Comparison of ENCODE assay signal across 22 mouse cellular contexts in genomic region chr8:127821646-127822045, GRCm38 (mm10).
DNase-seq lines count a peak whose midpoint lies in the region; ATAC-seq and TF ChIP-seq lines count a peak whose summit lies in the region.
"Had no signal": no experiment of that assay in that cellular context is flagged by ENCODE, and none has a peak within 500 bp of the region (broad histone marks: within the 10 kb centered on the region; RNA-seq: fewer than 3 reads in every experiment).

No protein-coding gene starts in this region.

- H3K4me2 ChIP-seq in embryonic facial prominence, embryonic 14.5 days (ENCODE audit: low read depth, low read length) = no peak overlapping the region
- no peak overlapping the region for H3K4me2 ChIP-seq in lung, embryonic 14.5 days
- no peak overlapping the region for H3K4me2 ChIP-seq in heart, postnatal 0 days (ENCODE audit: low read depth, low read length)
- H3K4me2 ChIP-seq: embryonic facial prominence, embryonic 13.5 days; hindbrain, embryonic 15.5 days; liver, embryonic 12.5 days; stomach, embryonic 15.5 days had no signal

- no peak for TF ChIP-seq EP300 in heart, postnatal 0 days (IDR thresholded peaks at IDR 0.05; ENCODE audit: low read depth)

- H3K4me3 ChIP-seq in embryonic facial prominence, embryonic 14.5 days (ENCODE audit: low read depth, low read length) = no peak overlapping the region
- H3K4me3 ChIP-seq in embryonic facial prominence, embryonic 10.5 days = no peak overlapping the region
- H3K4me3 ChIP-seq in lung, embryonic 14.5 days (ENCODE audit: low read depth, low read length) = no peak overlapping the region
- no peak overlapping the region for H3K4me3 ChIP-seq in heart, postnatal 0 days (ENCODE audit: low read depth, low read length)
- H3K4me3 ChIP-seq: embryonic facial prominence, embryonic 13.5 days; forebrain, embryonic 10.5 days; hindbrain, embryonic 15.5 days; layer of hippocampus, adult 2 months; liver, embryonic 12.5 days; stomach, embryonic 15.5 days had no signal

- ATAC-seq in embryonic facial prominence, embryonic 14.5 days (ENCODE audit: low read depth) = no peak
- ATAC-seq in lung, embryonic 14.5 days (ENCODE audit: insufficient read depth) = no peak
- 0 out of 2 replicates have a peak, but pooled peaks have one; percentile 24 for ATAC-seq in heart, postnatal 0 days (ENCODE audit: insufficient read depth, low read depth)
- ATAC-seq: intestine, embryonic 16.5 days; liver, embryonic 12.5 days; midbrain, embryonic 16.5 days had no signal

- H3K36me3 ChIP-seq in embryonic facial prominence, embryonic 14.5 days (ENCODE audit: control insufficient read depth, insufficient read depth, low read length) = no peaks in the 10 kb centered on the region
- no peaks in the 10 kb centered on the region for H3K36me3 ChIP-seq in embryonic facial prominence, embryonic 10.5 days (replicated peaks)
- no peaks in the 10 kb centered on the region for H3K36me3 ChIP-seq in lung, embryonic 14.5 days (ENCODE audit: insufficient read depth)
- no peaks in the 10 kb centered on the region for H3K36me3 ChIP-seq in heart, postnatal 0 days (replicated peaks; ENCODE audit: control insufficient read depth, insufficient read depth, low read length)
- H3K36me3 ChIP-seq: embryonic facial prominence, embryonic 13.5 days; forebrain, embryonic 10.5 days; hindbrain, embryonic 15.5 days; liver, embryonic 12.5 days; stomach, embryonic 15.5 days had no signal

- peak; percentile 44 for DNase-seq in embryonic facial prominence, embryonic 14.5 days (ENCODE audit: low spot score)
- DNase-seq in embryonic facial prominence, embryonic 10.5 days (ENCODE audit: low spot score) = no peak
- DNase-seq in lung, embryonic 14.5 days = peak; percentile 30
- DNase-seq in lung, postnatal 36 days = no peak
- DNase-seq in heart, postnatal 0 days (ENCODE audit: low spot score) = no peak
- peak; percentile 55 for DNase-seq in skeletal muscle tissue, adult 2 months (ENCODE audit: low read depth, low spot score)
- no peak for DNase-seq in MN1 (ENCODE audit: low spot score)
- DNase-seq in B cell, adult 2 months = no peak
- DNase-seq: adrenal gland, adult 2 months; cerebellum, adult 9-11 months; lung, adult 2 months; lung, postnatal 4 days; right cerebral cortex, postnatal 14 days had no signal

- peaks cover 6% of the 10 kb centered on the region; the same call in 1 of the 2 replicates for H3K4me1 ChIP-seq in embryonic facial prominence, embryonic 14.5 days (ENCODE audit: control insufficient read depth, insufficient read depth, low read length)
- H3K4me1 ChIP-seq in embryonic facial prominence, embryonic 10.5 days = no peaks in the 10 kb centered on the region
- H3K4me1 ChIP-seq in lung, embryonic 14.5 days (ENCODE audit: insufficient read depth) = peaks cover 3% of the 10 kb centered on the region; the same call in 1 of the 2 replicates
- H3K4me1 ChIP-seq in heart, postnatal 0 days (ENCODE audit: control insufficient read depth, insufficient read depth) = no peaks in the 10 kb centered on the region
- H3K4me1 ChIP-seq: hindbrain, embryonic 15.5 days; liver, embryonic 12.5 days; stomach, embryonic 15.5 days had no signal

- no peak overlapping the region for H3K9ac ChIP-seq in embryonic facial prominence, embryonic 14.5 days (ENCODE audit: low read depth, low read length)
- H3K9ac ChIP-seq in lung, embryonic 14.5 days = no peak overlapping the region
- no peak overlapping the region for H3K9ac ChIP-seq in heart, postnatal 0 days (replicated peaks; ENCODE audit: low read depth, low read length)
- H3K9ac ChIP-seq: embryonic facial prominence, embryonic 13.5 days; hindbrain, embryonic 15.5 days; liver, embryonic 12.5 days; stomach, embryonic 15.5 days had no signal

- no peak overlapping the region for H3K27ac ChIP-seq in embryonic facial prominence, embryonic 14.5 days (replicated peaks; ENCODE audit: low read depth, low read length)
- no peak overlapping the region for H3K27ac ChIP-seq in embryonic facial prominence, embryonic 10.5 days (replicated peaks)
- no peak overlapping the region for H3K27ac ChIP-seq in lung, embryonic 14.5 days (ENCODE audit: low read depth)
- H3K27ac ChIP-seq in heart, postnatal 0 days (ENCODE audit: low read depth) = no peak overlapping the region
- H3K27ac ChIP-seq: embryonic facial prominence, embryonic 13.5 days; forebrain, embryonic 10.5 days; hindbrain, embryonic 15.5 days; layer of hippocampus, adult 2 months; liver, embryonic 12.5 days; stomach, embryonic 15.5 days had no signal

- 68% methylated on average over 1 of the region's 1 CpGs for WGBS in embryonic facial prominence, embryonic 14.5 days
- WGBS in embryonic facial prominence, embryonic 10.5 days = 91% methylated on average over 1 of the region's 1 CpGs
- 45% methylated on average over 1 of the region's 1 CpGs for WGBS in lung, embryonic 14.5 days
- 41% methylated on average over 1 of the region's 1 CpGs for WGBS in heart, postnatal 0 days

- H3K27me3 ChIP-seq in embryonic facial prominence, embryonic 14.5 days (replicated peaks; ENCODE audit: control insufficient read depth, insufficient read depth, low read length) = no peaks in the 10 kb centered on the region
- H3K27me3 ChIP-seq in embryonic facial prominence, embryonic 10.5 days (replicated peaks; ENCODE audit: low read depth, poor library complexity, severe bottlenecking) = no peaks in the 10 kb centered on the region
- H3K27me3 ChIP-seq in lung, embryonic 14.5 days (ENCODE audit: insufficient read depth, low read length) = no peaks in the 10 kb centered on the region
- H3K27me3 ChIP-seq in heart, postnatal 0 days (ENCODE audit: control insufficient read depth, insufficient read depth, low read length) = no peaks in the 10 kb centered on the region
- H3K27me3 ChIP-seq: CH12.LX; embryonic facial prominence, embryonic 13.5 days; hindbrain, embryonic 15.5 days; liver, embryonic 12.5 days; stomach, embryonic 15.5 days had no signal

- H3K9me3 ChIP-seq in embryonic facial prominence, embryonic 14.5 days (ENCODE audit: control insufficient read depth, low read length) = no peaks in the 10 kb centered on the region
- no peaks in the 10 kb centered on the region for H3K9me3 ChIP-seq in embryonic facial prominence, embryonic 10.5 days
- H3K9me3 ChIP-seq in lung, embryonic 14.5 days (ENCODE audit: low read depth, low read length) = no peaks in the 10 kb centered on the region
- H3K9me3 ChIP-seq in heart, postnatal 0 days (replicated peaks; ENCODE audit: control insufficient read depth, low read length) = no peaks in the 10 kb centered on the region
- H3K9me3 ChIP-seq: embryonic facial prominence, embryonic 13.5 days; forebrain, embryonic 10.5 days; hindbrain, embryonic 15.5 days; liver, embryonic 12.5 days; stomach, embryonic 15.5 days had no signal

- TF ChIP-seq CTCF in lung, embryonic 14.5 days (IDR thresholded peaks at IDR 0.05; ENCODE audit: low read depth) = no peak
- no peak for TF ChIP-seq CTCF in heart, postnatal 0 days (IDR thresholded peaks at IDR 0.05; ENCODE audit: low read depth)

Comparison
In these comparisons a context has a peak if more than half of its experiments do, and no peak if none do; other contexts are left out.
1. DNase-seq: peak in embryonic facial prominence, embryonic 14.5 days (single experiment), lung, embryonic 14.5 days (single experiment) and skeletal muscle tissue, adult 2 months (single experiment); none in embryonic facial prominence, embryonic 10.5 days (single experiment), lung, postnatal 36 days (single experiment), heart, postnatal 0 days (single experiment), MN1 (single experiment) and B cell, adult 2 months (0 of 2).